Mouse (Mus musculus) neural tube, embryonic 12.5 days (tissue): ENCODE measurements around the gene Atp10a. TPM values are rescaled to one million over a fixed set of nuclear protein-coding genes. Genes with fewer than 3 reads are reported as not detected.

Experiments
- ATAC-seq: fragments of 200-750 bp; cut with Nextera tagmentation; 2 replicates; pipeline ENCODE4 v1.8.0; 2017; ENCODE audit warnings: low read depth, mild to moderate bottlenecking, moderate TSS enrichment, moderate library complexity; ENCODE audit not compliant: low FRiP score
- H3K27ac ChIP-seq: fragments of 300-500 bp; sonication (generic); 2 replicates; pipeline ENCODE4 v1.5.1; 2016
- H3K27me3 ChIP-seq: fragments of 300-500 bp; sonication (generic); replicated peaks from 2 replicates; pipeline ENCODE4 v1.6.1; 2016; ENCODE audit warnings: mild to moderate bottlenecking
- H3K36me3 ChIP-seq: fragments of 300-500 bp; sonication (generic); 2 replicates; pipeline ENCODE4 v1.6.1; 2016; ENCODE audit warnings: mild to moderate bottlenecking
- H3K4me1 ChIP-seq: fragments of 300-500 bp; sonication (generic); 2 replicates; pipeline ENCODE4 v1.6.1; 2016
- H3K4me2 ChIP-seq: fragments of 300-500 bp; sonication (generic); replicated peaks from 2 replicates; pipeline ENCODE4 v1.6.1; 2016; ENCODE audit warnings: mild to moderate bottlenecking
- H3K4me3 ChIP-seq: fragments of 300-500 bp; sonication (generic); 2 replicates; pipeline ENCODE4 v1.5.1; 2016
- H3K9ac ChIP-seq: fragments of 300-500 bp; sonication (generic); 2 replicates; pipeline ENCODE4 v1.6.1; 2016; ENCODE audit warnings: mild to moderate bottlenecking
- H3K9me3 ChIP-seq: fragments of 300-500 bp; sonication (generic); 2 replicates; pipeline ENCODE4 v1.6.1; 2016; ENCODE audit warnings: mild to moderate bottlenecking
- WGBS: fragments of 180-500 bp; shearing (Covaris S2); methylation state at CpG from one replicate; pipeline ENCODE4 v1.1.7; 2016; 5-methylcytosine and 5-hydroxymethylcytosine counted together
- polyA plus RNA-seq: library from polyadenylated mRNA; unstranded; fragments of >200 nt; fragmentation: Nextera tagmentation; extraction: Ambion mirVana; gene quantifications from 2 replicates; pipeline ENCODE4 v1.2.1, GENCODE M21; 2016

Atp10a gene
- polyA plus RNA-seq, 1 experiment from 2014 or later = 2.4 TPM

DNA sequence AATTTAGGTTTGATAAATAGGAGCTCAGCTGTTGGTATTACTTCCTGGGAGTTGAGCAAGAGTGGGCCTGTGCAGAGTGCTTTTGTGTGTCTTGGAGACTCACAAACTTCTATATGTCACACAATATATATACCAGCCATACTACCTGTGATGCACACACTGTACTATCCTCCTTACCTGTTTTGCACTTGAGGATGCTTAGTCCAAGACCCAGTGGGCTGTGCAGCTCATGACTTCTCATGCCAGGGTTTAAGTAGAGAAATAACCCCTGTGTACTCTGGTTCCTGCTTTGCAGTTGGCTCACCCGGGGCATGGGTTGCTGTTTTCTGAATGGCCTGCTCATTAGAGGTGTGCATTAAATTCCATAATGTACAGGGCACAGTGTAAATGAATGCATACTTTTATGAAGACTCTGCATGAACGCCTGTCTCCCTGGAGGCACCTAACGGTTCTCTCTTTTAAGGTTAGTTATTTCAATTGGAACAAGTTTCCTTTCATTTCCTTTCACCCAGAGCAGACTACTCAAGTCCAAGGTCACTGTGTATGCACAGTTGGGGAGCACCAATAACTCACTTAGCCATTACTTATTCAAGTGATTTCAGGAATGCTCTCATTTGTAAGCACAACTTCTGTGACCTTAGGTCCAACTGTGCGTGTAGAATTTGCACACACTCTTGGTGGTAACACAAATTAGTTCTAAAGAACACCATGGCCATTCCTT lies 63.4 kb downstream of the Atp10a start:
- Histone ChIP-seq H3K36me3 (no peaks in the 10 kb centered on the region), H3K9ac (no peak overlapping the region), H3K9me3 (no peaks in the 10 kb centered on the region), H3K27me3 (no peaks in the 10 kb centered on the region), H3K27ac (no peak overlapping the region), H3K4me1 (no peaks in the 10 kb centered on the region), H3K4me2 (no peak overlapping the region), H3K4me3 (no peak overlapping the region)
- WGBS = 45% methylated on average over 4 of the region's 4 CpGs
- no peak for ATAC-seq

DNA sequence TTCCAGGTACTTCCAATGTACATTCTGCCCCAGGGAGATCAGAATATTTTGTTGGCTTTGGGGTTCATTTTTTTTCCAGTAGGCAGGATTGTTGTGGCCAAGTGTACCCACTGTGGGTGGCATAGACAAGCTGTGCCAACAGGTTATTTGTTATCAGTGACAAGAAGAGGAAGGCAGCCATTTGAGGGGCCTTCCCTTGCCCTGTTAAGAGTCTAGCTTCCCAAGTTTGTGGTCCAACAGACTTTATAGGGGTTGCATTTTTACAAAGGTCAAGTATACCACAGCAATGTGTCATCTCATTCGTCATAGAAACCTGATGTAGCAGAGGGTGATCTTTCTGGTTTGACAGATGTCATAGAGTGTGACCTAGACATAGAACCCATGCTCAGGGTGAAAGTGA lies 66.3 kb downstream of the Atp10a start:
- Histone ChIP-seq H3K4me1 (no peaks in the 10 kb centered on the region), H3K4me2 (no peak overlapping the region), H3K9ac (no peak overlapping the region), H3K27ac (no peak overlapping the region), H3K4me3 (no peak overlapping the region), H3K27me3 (no peaks in the 10 kb centered on the region), H3K9me3 (no peaks in the 10 kb centered on the region), H3K36me3 (no peaks in the 10 kb centered on the region)
- no peak for ATAC-seq
- WGBS = 89% methylated on average over 1 of the region's 1 CpGs

DNA sequence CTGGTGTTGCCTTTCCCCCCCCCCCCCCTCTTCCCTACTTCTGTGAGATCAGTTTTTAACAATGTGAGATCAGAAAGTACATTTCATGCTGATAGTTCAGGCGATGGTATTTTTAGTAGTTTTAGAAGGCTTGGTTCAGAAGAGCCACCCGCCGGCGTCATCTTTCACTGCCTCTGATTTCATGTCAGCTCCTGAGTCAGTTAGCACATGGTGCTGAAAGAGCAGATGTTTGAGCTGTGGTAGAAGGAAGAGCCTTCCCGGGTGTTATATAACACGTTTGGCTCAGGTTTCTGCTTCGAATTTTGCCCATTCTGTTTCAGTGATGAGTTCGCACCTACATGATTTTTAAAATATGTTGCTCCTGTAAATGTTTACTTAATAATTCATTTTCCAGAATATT lies 74.2 kb downstream of the Atp10a start:
- H3K27ac ChIP-seq = no peak overlapping the region
- H3K9me3 ChIP-seq = no peaks in the 10 kb centered on the region
- no peak overlapping the region for H3K4me2 ChIP-seq
- no peaks in the 10 kb centered on the region for H3K27me3 ChIP-seq
- no peak overlapping the region for H3K9ac ChIP-seq
- no peak for ATAC-seq
- 70% methylated on average over 8 of the region's 8 CpGs for WGBS
- H3K4me1 ChIP-seq = no peaks in the 10 kb centered on the region
- H3K36me3 ChIP-seq = no peaks in the 10 kb centered on the region
- H3K4me3 ChIP-seq = no peak overlapping the region

DNA sequence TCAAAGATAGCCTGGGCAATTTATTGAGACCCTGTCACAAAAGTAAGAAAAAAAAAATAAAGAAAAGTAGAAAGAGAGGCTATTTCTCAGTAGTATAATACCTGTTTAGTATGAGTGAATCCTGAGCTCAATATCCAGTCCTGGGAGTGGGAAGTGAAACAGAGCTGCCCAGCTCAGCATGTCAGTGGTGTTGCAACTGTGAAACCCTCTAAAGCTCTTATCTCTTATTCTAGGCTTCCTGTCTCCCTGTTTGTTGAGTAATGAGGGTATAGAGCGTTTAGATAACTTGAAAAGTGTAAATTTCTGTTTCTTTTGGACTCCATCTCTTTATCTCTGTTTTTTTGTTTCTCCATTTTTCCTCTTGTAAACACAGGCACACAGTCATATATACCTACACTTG lies 74.9 kb downstream of the Atp10a start:
- Histone ChIP-seq H3K27me3 (no peaks in the 10 kb centered on the region), H3K4me2 (no peak overlapping the region), H3K4me1 (no peaks in the 10 kb centered on the region), H3K9ac (no peak overlapping the region), H3K4me3 (no peak overlapping the region), H3K27ac (no peak overlapping the region), H3K9me3 (no peaks in the 10 kb centered on the region), H3K36me3 (no peaks in the 10 kb centered on the region)
- ATAC-seq = no peak
- WGBS = 93% methylated on average over 1 of the region's 1 CpGs

DNA sequence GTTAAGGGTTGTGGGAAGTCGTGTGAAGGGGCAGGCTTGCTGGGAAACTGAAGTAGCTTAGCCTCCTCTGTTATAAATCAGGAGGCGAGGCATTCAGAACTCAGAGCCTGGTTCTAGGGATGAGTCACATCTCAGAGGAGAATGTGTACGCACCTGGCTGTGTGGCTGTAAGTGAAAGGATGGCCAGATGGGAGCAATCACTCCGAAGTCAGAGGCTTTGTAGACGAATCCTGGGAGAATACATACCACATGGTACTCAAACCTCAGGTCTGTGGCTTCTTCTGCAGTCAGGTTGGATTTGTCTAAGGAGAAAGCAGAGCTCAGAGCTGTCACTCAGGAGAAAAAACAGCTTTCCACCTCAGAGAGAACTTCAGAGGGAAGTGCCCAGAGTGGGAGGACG lies 76.4 kb downstream of the Atp10a start:
- no peak overlapping the region for H3K9ac ChIP-seq
- no peak overlapping the region for H3K4me3 ChIP-seq
- no peak overlapping the region for H3K4me2 ChIP-seq
- no peak overlapping the region for H3K27ac ChIP-seq
- no peaks in the 10 kb centered on the region for H3K9me3 ChIP-seq
- H3K36me3 ChIP-seq = no peaks in the 10 kb centered on the region
- H3K27me3 ChIP-seq = no peaks in the 10 kb centered on the region
- 63% methylated on average over 6 of the region's 6 CpGs for WGBS
- no peaks in the 10 kb centered on the region for H3K4me1 ChIP-seq
- no peak for ATAC-seq

DNA sequence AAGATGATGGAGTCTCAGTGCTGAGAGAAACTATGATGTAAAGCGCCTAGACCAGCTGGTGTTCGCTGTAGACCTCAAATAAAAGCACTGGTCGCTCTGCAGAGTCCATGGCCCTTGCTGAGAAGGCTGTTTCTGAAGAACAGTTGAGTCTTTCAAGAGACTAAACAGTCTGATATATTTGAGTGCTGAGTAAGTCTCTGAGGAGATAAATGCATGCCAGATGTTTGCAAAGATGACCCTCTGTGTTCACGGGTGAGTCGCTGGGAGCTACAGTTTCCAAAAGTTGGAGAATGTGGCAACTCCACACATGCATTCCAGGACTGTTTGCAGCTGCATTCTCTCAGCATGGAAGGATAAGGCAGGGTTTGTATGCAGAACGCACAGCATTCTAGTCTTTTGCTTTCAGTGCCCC lies 77.5 kb downstream of the Atp10a start:
- Histone ChIP-seq H3K27me3 (no peaks in the 10 kb centered on the region), H3K4me2 (no peak overlapping the region), H3K4me1 (no peaks in the 10 kb centered on the region), H3K4me3 (no peak overlapping the region), H3K9ac (no peak overlapping the region), H3K36me3 (no peaks in the 10 kb centered on the region), H3K9me3 (no peaks in the 10 kb centered on the region), H3K27ac (no peak overlapping the region)
- no peak for ATAC-seq
- WGBS = 71% methylated on average over 6 of the region's 6 CpGs

DNA sequence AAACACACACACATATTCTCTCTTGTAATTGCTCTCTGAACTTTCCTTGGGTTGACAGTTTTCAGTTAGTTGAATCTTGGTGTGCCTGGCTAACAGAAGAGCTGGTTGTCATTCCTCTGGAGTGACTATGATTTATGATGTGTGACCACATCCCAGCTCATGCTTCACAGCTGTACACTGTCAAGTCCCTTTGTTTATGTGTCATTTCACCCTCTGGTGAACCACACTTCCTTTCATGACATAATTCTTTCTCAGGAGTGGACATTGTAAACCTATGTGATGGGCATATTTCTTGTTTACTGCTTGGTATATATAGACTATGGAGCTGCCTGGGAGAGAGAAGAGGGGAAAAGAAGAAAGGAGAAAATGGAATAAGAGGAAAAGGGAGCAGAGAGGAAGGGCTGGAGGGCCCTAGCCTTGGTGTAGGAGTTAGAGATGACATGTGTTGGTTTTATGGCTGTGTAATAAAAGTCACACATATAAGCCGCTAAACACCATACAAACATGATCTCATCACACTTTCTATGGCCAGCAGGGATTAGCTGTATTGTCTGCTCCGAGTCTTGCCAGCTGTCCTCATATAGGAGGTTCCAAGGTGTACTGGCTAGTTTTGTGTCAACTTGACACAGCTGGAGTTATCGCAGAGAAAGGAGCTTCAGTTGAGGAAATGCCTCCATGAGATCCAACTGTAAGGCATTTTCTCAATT lies 81.0 kb downstream of the Atp10a start:
- H3K27me3 ChIP-seq = no peaks in the 10 kb centered on the region
- no peaks in the 10 kb centered on the region for H3K9me3 ChIP-seq
- no peaks in the 10 kb centered on the region for H3K36me3 ChIP-seq
- no peak overlapping the region for H3K9ac ChIP-seq
- H3K4me1 ChIP-seq = no peaks in the 10 kb centered on the region
- ATAC-seq = no peak
- 79% methylated on average over 3 of the region's 3 CpGs for whole genome bisulfite sequencing
- no peak overlapping the region for H3K4me2 ChIP-seq
- no peak overlapping the region for H3K4me3 ChIP-seq
- H3K27ac ChIP-seq = no peak overlapping the region

DNA sequence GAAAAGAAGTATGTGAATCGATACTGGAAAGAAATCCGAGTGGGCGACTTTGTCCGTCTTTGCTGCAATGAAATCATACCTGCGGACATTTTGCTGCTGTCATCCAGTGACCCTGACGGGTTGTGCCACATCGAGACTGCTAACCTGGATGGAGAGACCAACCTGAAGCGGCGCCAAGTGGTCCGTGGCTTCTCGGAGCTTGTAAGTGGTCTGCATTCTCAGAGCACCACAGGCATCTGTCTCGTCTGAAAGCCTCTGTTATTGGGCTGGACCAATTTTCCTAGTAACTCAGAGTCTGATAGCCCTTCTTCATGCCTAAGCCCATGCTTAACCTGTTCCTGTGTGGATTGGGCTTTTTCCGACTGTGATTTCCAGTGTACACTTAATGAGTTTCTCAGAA lies 84.2 kb downstream of the Atp10a start:
- WGBS = 92% methylated on average over 13 of the region's 13 CpGs
- no peaks in the 10 kb centered on the region for H3K9me3 ChIP-seq
- H3K36me3 ChIP-seq = no peaks in the 10 kb centered on the region

DNA sequence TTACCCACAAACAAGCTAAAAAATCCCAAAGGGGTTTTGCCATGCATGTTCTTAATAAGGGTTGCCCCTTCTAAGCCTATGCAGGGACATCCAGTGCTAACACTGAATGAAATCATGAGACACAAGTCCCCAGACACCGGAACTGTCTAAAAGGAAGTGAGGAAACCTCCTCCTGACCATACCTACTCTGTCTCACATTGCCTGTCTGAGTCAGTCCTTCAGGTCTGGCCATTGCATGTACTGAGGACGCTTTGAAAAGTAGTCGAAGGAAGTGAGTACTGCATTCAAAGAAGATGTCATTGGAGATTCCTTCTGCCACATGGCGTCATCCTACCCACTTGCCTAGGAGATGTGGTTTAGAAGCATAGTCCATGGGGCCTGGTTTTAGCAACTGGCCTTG lies 84.9 kb downstream of the Atp10a start:
- 95% methylated on average over 4 of the region's 4 CpGs for WGBS
- no peak for ATAC-seq
- Histone ChIP-seq H3K27me3 (no peaks in the 10 kb centered on the region), H3K4me1 (no peaks in the 10 kb centered on the region), H3K36me3 (no peaks in the 10 kb centered on the region), H3K9me3 (no peaks in the 10 kb centered on the region), H3K27ac (no peak overlapping the region), H3K9ac (no peak overlapping the region), H3K4me3 (no peak overlapping the region), H3K4me2 (no peak overlapping the region)

More for the DNA sequence above, 84.2 kb downstream of the Atp10a start:
- no peaks in the 10 kb centered on the region for H3K4me1 ChIP-seq
- H3K4me2 ChIP-seq = no peak overlapping the region
- no peak overlapping the region for H3K27ac ChIP-seq
- H3K27me3 ChIP-seq = no peaks in the 10 kb centered on the region
- no peak overlapping the region for H3K4me3 ChIP-seq
- no peak for ATAC-seq
- H3K9ac ChIP-seq = no peak overlapping the region

DNA sequence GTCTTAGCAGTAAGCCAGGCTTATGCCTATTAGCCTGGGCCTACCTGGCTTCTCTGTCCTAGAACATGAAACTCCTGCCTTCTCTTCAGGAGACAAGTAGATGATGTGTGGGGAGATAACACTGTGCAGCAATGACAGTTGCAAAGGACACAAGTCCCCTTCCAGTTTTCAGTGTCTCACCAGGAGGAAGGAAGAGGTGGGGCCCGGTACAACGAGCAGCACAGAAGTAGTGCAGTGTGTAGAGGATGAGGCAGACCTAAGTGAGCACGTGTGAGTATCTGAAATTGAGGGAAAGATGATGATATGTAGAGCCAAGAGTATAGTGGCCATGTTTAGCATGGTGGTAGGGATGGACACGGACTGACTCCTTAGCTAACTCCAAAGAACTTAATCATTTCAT lies 86.0 kb downstream of the Atp10a start:
- 87% methylated on average over 4 of the region's 4 CpGs for WGBS
- Histone ChIP-seq H3K9me3 (no peaks in the 10 kb centered on the region), H3K27ac (no peak overlapping the region), H3K27me3 (no peaks in the 10 kb centered on the region), H3K36me3 (no peaks in the 10 kb centered on the region), H3K9ac (no peak overlapping the region), H3K4me2 (no peak overlapping the region), H3K4me1 (no peaks in the 10 kb centered on the region), H3K4me3 (no peak overlapping the region)
- ATAC-seq = no peak

DNA sequence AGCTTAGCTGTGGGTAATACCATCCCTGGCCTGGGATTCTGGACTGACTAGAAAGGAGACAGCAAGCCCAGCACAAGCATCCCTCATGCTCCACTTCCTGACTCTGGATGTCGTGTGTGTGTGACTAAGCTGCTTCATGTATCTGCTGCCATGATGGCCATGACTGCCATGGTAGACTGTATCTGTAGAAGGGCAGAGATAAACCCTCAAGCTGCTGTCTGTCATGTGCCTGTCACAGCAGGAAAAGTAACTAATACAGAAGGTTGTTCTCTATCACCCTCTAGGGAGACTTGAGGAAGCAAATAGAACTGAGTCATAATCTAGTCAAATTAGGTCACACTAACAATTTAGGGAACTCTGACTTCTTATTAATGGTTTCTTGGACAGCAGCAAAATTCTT lies 86.7 kb downstream of the Atp10a start:
- H3K36me3 ChIP-seq = no peaks in the 10 kb centered on the region
- 91% methylated on average over 1 of the region's 1 CpGs for WGBS
- no peaks in the 10 kb centered on the region for H3K27me3 ChIP-seq
- H3K9ac ChIP-seq = no peak overlapping the region
- no peaks in the 10 kb centered on the region for H3K9me3 ChIP-seq
- H3K4me3 ChIP-seq = no peak overlapping the region
- no peak overlapping the region for H3K4me2 ChIP-seq
- no peaks in the 10 kb centered on the region for H3K4me1 ChIP-seq
- no peak for ATAC-seq
- H3K27ac ChIP-seq = no peak overlapping the region

DNA sequence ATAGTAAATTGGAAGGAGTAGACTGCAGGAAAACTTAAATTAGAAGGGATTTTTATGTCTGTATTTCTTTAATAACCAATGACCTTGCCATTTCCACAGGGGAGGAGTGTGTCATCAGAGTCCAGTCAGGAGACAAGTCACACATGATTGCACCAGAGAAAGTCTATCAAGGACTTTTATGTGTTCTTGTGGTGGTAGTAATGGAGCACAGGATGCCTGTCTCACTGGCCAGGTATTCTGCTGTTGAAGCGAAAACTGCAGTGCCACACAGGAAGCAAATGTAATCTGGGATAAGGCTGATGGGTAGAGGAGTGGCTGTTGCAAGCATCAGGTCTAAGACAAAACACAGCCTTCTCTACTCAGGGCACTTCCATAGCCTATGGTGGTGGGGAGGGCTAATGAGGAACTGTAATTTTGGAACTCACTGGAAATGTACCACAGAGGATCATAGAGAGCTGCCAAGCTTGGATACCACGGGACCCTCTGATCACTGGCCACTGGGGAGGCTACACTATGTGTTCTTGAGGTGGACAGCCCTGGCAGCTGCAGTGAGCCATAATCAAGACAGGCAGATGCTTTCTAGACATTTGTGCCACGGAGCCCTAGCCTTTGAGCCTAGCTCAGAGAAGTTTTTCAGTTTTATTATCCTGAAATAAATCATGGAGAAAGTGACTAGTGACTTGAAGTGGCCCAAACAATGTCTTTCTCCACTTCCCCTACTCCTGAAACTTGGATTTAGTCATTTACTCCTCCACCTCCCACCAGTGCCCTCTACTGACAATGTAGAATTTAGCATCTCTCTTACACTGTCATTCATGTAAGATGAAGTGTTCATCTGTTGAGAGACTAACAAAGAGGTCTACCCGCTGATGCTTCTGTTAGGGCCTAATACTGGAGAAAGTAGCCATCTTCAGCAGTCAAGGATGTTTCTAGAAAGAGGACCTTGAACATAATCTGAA lies 87.7 kb downstream of the Atp10a start:
- 72% methylated on average over 4 of the region's 4 CpGs for WGBS
- no peak for ATAC-seq
- no peaks in the 10 kb centered on the region for H3K27me3 ChIP-seq

More for the DNA sequence above, 87.7 kb downstream of the Atp10a start:
- Histone ChIP-seq H3K4me2 (no peak overlapping the region), H3K9me3 (no peaks in the 10 kb centered on the region), H3K4me3 (no peak overlapping the region), H3K27ac (no peak overlapping the region), H3K4me1 (no peaks in the 10 kb centered on the region), H3K9ac (no peak overlapping the region), H3K36me3 (no peaks in the 10 kb centered on the region)
